Mouse (Mus musculus) regulatory T cell (primary cell): ENCODE measurements around the gene Thpo.

Experiments
- in situ Hi-C: fragments of 300-600 bp; cut with MboI, MseI; formaldehyde crosslinking; loops from one replicate; pipeline ENCODE4 v1.15.1; 2025; ENCODE audit warnings: high pct_unique_total_duplicates

The Thpo gene

DNA sequence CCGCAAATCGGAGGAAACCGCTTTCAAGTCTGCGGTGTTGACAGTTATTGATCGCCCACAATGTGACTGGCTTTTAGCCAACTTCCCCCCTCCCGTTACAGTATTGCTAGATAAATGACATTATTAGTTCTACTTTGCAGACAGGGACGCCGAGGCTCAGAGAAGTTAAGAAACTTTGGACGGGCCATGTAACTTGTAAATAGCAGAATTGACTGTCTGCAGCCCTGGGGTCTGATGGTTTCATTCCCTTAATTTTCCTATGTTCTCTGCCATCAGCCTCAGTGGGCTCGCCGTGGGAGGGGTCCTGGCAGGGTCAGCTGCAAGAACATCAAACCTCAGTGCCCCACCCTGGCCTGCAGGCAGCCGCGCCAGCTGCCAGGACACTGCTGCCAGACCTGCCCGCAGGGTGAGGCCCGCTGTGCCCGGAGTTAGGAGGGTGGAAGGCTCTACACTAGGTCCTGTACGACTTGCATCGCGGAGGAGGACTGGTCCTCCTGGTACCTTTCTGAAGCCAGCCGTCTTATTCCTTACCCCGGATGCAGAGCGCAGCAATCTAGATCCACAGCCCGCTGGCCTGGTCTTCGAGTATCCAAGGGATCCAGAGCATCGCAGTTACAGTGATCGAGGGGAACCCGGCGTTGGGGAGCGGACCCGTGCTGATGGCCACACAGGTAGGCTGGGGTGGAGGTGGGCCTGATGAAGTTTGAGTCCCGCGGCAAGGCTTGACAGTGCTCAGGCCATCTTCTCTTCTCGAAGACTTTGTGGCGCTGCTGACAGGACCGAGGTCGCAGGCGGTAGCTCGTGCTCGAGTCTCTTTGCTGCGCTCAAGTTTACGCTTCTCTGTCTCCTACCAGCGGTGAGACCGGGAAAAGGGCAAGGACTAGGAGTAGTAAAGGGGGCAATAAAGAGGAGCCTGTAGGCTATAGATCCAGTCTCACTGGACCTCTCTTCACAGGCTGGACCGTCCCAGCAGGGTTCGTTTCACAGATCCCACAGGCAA is at the start of gene Thpo:
TSS of gene Thpo (minus strand) at position 781 of the 1,000 bp plus-strand sequence.
- in situ Hi-C loops = no loop called here

DNA sequence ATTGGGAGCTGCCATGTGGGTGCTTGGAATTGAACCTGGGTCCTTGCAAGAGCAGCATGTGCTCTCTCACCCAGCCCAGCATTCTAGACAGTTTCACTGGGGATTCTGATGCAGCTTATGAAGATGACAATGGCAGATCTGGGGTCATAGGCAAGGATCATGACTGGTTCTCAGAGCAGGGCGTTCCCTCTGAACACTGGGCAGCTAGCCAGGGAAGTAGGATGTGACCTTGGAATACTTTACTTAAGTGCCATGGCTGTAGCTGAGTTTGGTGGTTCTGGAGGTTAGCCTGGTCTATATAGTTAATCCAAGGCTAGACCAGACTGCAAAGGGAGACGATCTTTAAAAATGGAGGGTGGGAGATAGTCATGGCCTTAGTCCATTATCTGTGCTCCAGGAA is 49.6 kb upstream of the Thpo start:
- in situ Hi-C loops = no loop called here

DNA sequence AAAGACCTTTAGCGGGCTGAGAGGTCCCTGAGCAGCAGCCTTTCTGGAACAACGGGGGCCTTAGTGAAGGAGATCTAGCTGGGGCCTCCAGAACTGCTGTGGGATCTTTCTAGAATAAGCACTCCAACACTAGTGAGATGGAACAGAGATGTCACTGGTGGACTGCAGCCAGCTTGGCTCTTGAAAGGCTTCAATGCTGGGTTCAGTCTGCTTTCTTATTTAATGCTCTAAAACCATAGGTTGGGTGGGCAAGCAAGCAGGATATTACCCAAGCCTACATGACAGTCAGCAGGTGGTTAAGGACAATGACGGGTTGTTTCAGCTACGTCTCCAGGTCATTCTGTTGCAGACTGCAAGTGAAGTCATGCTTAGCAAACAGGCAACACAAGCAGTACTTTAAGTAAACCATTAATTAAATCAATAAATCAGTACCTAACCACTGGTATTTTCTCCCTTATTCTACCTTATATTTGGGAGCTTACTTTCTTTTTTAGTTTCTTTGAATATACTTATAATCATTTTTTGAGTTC is 46.9 kb upstream of the Thpo start:
- in situ Hi-C loops = no loop called here

DNA sequence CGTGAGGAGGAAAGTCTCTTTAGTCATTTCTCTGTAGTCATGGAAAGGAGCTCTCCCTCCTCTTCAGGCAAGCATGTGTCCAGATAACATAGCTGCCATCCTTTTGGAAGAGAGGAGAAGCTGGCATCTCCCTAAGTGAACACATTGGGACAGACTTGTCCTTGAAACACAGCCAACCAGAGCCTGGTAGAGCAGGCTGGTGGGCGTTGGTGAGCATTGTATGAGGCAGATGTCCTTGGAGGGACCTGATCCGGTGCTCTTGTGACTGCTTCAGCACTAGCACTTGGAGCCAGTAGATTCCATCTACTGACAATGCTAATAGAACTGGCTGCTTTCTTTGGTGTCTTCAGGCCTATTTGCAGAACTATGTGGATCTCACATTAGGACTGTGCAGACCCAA is 45.5 kb upstream of the Thpo start:
- in situ Hi-C loops = no loop called here

DNA sequence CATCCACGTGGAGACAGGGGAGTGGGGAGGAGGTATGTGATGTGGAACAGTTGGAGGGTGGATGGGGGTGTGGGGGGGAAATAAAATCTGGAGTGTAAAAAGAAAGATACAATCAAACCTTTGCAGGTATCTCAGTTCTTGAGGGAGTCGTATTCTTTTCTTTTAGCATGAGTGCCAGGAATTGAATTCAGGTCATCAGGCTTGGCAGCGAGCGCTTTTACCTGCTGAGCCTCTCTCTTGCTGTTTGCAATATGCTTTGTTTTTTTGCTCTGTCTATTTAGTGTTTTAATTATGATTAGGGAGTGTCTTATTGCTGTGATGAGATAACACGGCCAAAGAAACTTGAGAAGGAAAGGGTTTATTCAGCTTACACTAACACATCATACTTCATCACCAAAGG is 40.7 kb upstream of the Thpo start:
- in situ Hi-C loops = no loop called here

DNA sequence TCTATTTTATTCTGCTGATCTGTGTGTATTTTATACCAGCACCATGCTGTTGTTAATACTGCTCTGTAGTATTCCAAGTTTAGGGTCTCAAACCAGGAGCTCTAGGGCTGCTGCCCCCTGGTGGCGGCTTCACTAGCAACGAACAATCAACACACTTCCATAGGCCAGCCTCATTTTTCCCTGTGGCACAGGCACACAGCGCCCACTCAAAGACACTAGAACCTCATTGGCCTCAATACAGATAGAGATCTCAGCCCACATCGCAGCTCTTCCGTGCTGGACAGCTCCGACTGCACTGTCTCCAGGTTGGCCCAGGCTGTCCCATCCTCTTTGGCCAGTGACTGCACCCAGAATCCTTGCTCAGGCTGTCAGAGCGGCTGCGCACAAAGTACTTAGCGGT is 30.9 kb upstream of the Thpo start:
- in situ Hi-C loops = no loop called here

DNA sequence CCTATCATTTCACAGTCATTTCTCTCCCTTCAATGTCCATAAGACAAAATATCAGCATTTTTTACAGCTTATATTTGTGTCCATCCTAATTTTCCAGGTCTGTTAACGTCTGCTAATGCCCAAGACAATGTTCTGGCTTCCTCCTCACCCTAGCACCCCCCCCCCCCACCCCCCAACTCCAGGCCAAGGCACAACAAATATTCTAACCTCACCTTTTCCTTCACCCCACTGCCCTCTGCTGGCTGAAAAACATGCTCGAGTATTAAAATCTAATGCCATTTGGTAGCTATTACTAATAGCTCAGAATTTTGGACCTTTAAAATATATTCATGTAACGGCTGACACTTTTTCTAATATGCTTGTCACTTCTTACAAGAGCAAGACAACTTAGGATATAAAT is 27.4 kb upstream of the Thpo start:
- in situ Hi-C loops = no loop called here

DNA sequence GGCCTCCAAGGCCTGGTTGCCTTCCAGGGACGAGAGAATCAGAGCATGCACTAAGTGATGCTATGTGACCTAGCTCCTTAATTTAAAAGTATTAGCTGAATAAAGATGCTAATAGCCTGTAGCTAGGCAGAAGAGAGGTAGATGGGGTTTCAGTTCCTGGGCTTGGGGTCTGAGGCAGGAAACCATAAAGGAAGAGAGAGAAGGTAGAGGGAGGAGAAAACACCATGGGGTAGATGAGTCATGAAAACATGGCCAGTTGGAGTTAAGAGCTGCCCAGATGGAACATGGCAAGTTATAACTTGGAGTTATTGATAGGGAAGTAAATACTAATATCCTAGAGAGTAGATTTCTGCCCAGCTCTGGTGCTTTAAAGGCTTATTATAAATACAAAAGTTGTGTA is 23.1 kb upstream of the Thpo start:
- in situ Hi-C loops = no loop called here

DNA sequence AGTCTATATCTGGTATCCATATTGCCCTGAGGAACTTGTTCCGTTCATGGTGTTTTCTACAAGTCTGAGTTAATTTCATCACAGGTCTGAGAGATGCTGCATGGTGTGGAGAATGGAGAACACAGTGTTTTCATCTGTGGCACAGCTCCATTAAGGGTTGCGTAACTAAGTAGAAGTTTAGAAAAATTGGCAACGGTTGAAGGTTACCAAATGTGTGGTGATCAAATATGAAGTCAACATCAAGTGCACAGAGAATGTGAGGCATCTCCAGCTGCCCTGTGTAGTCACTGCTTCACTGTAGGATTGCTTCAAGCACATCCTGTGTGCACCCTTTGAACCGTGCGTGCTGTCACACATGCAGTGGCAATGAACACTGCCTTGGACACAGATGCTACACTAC is 21.7 kb upstream of the Thpo start:
- in situ Hi-C loops = no loop called here

DNA sequence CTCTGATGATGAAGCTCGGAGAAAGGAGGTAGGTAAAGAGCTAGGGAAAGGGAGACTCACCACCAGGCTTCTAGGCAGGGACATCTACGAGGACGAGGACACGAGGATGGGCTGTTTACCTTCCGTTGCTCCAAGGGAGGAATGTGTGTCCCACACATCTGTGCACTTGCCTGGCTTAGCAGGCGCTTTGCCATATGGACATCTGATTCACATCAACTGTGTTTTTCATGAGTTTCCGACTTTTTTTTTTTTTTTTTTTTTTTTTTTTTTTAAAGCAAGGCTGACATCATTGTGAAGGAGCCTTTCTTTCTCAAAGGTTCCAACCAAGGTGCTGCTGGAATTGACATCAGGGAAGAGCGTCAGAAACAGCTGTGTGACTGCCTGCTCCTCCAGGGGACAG is 16.2 kb upstream of the Thpo start:
- in situ Hi-C loops = no loop called here

DNA sequence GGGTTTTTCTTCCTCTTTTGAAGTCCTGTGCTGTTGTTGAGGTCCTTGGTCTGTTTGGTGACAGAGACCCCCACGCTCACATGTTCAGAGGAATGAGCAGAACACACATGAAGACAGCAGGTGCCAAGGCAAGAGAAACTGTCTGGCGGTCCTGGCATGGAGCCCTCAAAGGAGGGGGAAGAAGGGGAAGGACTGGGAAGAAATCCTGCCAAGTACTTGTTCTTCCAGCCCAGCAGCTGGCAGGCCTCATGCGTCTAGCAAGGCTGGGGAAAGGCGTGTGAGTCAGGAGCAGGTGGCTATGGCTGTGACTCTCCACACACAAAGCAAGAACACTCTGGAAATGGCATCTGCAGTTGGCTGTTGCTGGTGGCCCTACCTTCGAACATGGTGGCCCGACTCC is 12.3 kb upstream of the Thpo start:
- in situ Hi-C loops = no loop called here

DNA sequence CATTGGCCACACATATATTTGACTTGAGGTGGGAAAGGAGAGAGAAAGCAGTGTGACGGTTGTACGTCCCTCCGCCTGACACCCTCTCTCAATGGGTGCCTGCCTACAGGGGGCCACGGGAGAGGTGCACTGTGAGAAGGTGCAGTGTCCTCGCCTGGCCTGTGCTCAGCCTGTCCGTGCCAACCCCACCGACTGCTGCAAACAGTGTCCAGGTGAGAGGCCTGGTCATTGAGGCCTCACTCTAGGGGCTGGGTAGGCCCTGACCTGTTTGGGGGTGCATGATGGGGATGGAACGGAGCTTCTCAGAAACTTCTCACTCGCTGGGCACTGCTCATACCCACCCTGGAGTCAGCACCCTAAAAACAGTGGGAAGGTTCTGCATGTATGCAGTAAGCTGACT is 5.5 kb upstream of the Thpo start:
- in situ Hi-C loops = no loop called here

DNA sequence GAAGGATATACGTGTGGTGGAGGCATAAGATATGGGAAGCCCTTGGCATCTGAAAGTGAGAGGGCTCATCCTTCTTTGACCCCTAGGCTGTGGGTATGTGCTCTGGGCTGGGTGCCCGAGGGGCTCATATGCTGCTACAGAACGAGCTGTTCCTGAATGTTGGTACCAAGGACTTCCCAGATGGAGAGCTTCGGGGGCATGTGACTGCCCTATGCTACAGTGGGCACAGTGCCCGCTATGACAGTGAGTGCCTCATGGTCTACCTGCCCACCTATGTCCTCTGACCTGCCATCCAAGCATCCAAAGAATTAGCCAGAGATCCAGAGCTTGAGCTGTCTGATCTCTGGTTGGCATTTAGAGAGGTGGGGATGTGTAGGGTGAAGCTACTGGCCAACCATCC is 2.5 kb upstream of the Thpo start:
- in situ Hi-C loops = no loop called here

DNA sequence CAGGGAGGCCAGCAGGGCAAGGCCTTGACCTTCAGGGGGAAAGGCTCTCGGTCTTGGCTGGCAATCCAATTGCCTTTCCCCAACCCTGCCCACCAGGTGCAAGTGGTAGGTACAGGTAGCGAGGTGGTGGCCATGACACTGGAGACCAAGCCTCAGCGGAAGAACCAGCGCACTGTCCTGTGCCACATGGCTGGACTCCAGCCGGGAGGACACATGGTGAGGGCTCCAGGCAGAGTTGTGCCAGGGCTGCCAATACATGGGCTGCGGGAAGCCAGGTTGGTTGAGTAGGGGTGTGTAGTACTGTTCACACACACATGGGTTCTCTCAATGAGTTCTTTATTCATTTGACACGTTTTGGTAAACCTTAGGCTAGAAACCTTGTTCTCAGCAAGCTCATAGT is 1.9 kb upstream of the Thpo start:
- in situ Hi-C loops = no loop called here

DNA sequence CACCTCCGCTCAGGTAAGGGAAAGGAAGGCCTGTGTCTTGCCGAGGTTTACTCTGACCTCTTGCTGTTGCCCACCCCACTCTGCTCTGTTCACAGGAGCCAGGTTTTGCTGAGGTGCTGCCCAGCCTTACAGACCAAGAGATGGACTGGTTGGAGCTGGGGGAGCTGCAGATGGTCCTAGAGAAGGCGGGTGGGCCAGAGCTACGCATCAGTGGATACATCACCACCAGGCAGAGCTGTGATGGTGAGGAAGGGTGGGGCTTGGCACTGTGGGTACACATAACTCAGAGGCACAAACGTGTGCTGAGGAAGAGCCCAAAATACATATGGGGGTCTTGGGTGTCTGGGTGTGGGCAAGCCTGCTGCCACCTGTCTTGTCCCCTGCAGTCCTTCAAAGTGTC is 1.3 kb upstream of the Thpo start:
- in situ Hi-C loops = no loop called here

DNA sequence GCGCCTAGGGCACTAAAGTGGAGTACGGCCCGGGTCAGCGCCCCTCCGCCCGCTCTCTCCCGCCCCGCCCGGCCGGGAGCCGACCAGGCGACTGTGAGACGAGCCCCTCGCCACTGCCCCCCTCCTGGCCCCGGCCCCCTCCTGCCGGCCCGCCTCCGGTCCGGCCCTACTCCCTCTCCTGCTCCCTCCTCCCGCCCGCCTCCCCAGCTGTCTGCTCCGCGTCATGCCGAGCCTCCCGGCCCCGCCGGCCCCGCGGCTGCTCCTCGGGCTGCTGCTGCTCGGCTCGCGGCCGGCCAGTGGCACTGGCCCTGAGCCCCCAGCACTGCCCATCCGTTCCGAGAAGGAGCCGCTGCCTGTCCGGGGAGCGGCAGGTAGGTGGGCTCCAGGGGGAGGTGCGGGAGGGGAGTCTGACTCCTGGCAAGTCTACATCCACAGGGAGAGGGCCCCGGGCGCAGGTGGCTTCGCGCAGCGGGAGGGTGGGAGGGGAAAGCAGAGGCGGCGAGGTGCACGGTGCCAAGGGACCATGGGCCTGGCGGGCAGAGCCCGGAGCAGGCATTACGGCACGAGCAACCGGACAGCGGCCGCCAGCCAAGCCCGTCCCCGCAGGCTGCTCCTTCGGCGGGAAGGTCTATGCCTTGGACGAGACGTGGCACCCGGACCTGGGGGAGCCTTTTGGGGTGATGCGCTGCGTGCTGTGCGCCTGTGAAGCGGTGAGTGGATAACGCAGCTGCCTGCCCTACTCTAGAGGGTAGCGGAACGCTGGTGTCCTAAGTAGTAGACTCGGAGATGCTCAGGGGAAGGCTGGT is 1.2 kb downstream of the Thpo start, which contains the start of gene Chrd:
TSS of gene Chrd (plus strand) at position 203 of the 806 bp plus-strand sequence.
- in situ Hi-C loops = no loop called here

DNA sequence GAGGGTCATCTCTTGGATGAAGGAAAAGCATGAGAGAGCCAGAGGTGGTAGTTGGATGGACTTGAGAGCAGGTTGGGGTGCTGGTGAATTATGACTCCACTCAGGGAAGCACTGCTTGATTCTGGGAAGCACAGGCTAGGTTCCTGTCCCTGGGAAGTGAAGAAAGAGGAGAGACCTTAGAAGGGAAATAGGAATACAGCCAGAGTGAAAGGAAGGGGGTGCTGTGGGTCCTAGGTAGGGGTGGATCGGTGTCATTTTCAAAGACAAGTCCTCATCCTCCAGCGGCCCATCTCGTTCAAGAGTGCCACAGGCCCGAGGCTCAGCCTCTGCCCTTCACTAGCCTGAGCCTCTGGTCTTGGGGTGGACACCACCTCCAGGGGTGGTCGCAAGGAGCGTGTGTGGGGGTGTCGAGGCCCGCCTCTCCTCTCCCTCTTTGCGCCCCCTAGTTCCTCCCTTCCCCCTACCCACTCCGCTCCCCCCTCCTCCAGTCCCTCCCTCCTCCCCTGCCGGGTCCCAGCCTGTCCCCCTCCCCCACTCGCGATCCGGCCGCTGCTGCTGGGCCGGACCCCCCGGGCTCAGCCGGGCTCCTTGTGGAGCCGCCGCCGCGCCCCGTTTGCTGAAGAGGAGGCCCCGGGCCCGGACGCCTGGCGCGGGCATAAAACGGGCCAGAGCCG is 1.9 kb downstream of the Thpo start:
- in situ Hi-C loops = no loop called here

DNA sequence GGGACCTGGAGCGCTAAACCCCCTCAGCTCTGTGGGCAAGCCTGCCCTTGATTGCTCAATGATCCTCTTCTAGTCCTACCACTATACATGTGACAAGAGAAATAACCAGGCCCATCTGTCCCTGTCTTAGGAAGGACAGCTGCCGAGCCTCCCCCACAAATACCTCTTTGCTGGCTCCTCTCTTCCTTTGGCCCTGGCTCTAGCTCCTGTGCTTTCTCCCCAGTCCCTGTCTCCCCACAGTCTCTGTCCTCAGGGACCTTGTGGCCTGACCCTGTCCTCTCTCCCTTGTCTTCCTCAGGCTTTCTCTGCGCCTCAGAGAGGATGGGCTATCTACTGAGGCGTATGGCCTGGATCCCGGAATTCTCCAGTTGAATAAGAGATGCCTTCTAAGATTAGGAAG is 2.6 kb downstream of the Thpo start:
- in situ Hi-C loops = no loop called here

DNA sequence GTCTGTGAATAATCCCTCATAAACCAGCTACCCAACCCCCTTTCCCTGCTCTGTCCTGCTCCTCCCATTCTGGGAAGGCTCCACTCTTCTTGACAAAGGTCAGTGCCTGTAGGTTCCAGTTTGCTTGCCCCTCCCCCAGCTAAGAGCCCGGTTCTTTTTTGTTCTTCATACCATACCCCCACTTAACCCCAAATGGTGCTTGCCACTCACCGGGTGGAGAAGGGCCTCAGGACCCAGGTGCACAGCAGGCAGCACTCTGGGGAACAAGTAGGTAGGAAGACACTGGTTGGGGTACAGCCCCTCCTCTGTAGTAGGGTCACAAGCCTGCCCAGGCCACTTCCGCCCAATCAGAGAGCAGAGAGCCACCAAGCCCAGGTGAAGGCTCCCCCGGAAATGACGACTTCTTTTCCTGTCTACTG is 4.0 kb downstream of the Thpo start:
- in situ Hi-C loops = no loop called here

DNA sequence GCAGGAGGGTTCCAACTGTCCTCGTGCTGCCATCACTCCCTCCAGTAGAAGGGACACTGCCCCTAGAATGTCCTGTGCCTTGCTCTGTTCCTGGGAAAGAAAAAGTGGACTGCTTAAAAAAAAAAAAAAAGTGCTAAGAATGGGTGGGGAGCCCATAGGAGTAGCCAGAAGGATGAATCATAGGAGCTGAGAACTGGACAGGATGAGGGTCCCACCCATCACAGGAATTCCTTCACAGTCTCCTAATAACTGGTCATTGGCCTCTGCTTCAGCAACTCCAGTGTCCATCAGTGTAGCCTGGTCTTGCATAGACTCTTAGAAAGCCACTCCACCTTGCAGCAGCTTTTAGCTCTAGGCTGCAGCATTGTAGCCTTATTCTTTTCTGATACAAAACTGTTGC is 7.9 kb downstream of the Thpo start:
- in situ Hi-C loops = no loop called here

DNA sequence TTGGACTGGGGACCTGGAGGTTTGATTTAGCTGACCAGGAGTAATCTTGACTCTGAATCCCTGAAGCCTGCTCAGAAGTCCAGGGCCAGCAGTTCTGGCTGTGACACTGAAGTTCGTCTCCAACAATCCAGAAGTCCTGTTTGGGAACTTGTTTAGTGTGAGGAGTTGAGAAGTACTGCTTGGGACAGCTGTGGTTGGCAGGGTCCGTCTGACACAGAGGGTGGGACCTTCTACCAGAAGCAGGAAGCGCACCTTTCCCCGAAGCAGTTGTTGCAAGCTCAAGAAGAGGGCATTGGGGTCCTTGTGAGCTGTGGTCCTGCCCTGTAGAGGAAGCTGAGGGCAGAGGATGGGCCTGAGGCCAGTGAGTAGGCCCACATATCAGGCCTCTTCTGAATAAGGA is 8.6 kb downstream of the Thpo start:
- in situ Hi-C loops = no loop called here

DNA sequence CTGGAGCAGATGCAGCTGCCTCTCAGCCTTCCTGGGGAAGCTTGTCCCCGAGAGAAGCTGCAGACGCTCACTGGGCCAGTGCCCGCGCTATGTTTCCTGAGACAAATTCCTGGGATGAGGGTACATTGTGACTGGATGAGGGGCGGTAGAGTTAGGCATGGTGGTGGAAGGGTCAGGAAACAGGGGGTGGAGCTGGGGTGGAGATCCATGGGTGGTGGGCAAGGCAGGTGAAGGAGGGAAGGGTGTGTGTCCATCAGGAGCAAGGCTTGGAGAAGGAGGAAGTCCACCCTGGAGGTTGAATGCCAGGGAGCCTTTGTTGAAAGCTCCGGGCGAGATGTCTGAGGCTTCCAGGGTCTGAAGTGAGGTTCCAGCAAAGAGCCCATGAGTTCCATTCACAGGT is 9.0 kb downstream of the Thpo start:
- in situ Hi-C loops = no loop called here
